Mouse (Mus musculus) midbrain, embryonic 12.5 days (tissue): ENCODE measurements around the gene Irx5. TPM values are rescaled to one million over a fixed set of nuclear protein-coding genes. Genes with fewer than 3 reads are reported as not detected.
A peak's percentile ranks its signal among the peaks of the same experiment; 100 is the strongest.

ENCODE experiments used
- ATAC-seq: fragments of 200-750 bp; cut with Nextera tagmentation; 2 replicates; pipeline ENCODE4 v1.8.0; 2017; ENCODE audit warnings: low read depth, moderate TSS enrichment, moderate library complexity; ENCODE audit not compliant: low FRiP score
- H3K27ac ChIP-seq: fragments of 300-500 bp; sonication (generic); replicated peaks from 2 replicates; pipeline ENCODE4 v1.5.1; 2016; ENCODE audit warnings: mild to moderate bottlenecking
- H3K27me3 ChIP-seq: fragments of 300-500 bp; sonication (generic); 2 replicates; pipeline ENCODE4 v1.6.1; 2016; ENCODE audit warnings: mild to moderate bottlenecking
- H3K36me3 ChIP-seq: fragments of 300-500 bp; sonication (generic); 2 replicates; pipeline ENCODE4 v1.6.1; 2016
- H3K4me1 ChIP-seq: fragments of 300-500 bp; sonication (generic); 2 replicates; pipeline ENCODE4 v1.6.1; 2016
- H3K4me2 ChIP-seq: fragments of 300-500 bp; sonication (generic); replicated peaks from 2 replicates; pipeline ENCODE4 v1.6.1; 2016; ENCODE audit warnings: mild to moderate bottlenecking, moderate library complexity
- H3K4me3 ChIP-seq: fragments of 300-500 bp; sonication (generic); 2 replicates; pipeline ENCODE4 v1.5.1; 2016; ENCODE audit warnings: mild to moderate bottlenecking
- H3K9ac ChIP-seq: fragments of 300-500 bp; sonication (generic); replicated peaks from 2 replicates; pipeline ENCODE4 v1.6.1; 2016; ENCODE audit warnings: mild to moderate bottlenecking, moderate library complexity
- H3K9me3 ChIP-seq: fragments of 300-500 bp; sonication (generic); 2 replicates; pipeline ENCODE4 v1.6.1; 2016; ENCODE audit warnings: mild to moderate bottlenecking
- WGBS: fragments of 180-500 bp; shearing (Covaris S2); methylation state at CpG from one replicate; pipeline ENCODE4 v1.1.7; 2016; 5-methylcytosine and 5-hydroxymethylcytosine counted together
- polyA plus RNA-seq: library from polyadenylated mRNA; unstranded; fragments of >200 nt; fragmentation: Nextera tagmentation; extraction: Ambion mirVana; gene quantifications from 2 replicates; pipeline ENCODE4 v1.2.1, GENCODE M21; 2016

The Irx5 gene
- polyA plus RNA-seq, 1 experiment from 2014 or later, result 56.5 TPM

DNA sequence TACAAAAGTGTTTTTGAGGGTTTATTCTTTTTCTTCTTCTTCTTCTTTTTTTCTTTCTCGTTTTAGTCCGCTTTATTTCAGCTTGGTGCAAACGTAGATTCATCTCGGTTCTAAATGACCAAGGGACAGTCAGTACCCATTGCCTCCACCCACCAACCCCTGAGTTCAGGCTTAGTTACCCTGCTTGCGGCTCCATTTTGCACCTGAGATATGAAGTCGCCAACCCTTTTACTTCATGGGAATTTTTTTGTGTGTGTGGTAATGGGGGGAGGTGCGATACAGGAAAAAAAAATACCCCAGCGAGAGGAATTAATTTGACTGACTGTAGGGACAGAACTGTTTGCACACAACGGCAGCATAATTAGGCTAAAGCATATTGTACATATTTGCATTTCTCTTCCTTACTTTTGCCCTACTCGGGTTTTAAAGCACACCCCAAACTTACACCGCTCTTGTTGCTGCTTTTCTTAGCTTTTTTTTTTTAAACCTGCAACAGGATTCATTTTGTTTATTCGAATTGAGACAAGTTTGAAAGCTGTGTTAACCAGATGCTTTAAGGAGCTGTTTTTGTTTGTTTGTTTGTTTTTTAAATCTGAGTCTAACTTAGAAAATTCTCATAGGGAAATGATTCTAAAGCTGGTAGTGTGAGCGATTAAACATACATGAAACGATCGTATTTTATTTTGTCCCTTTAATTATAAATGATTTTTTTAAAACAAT is 5.1 kb downstream of the Irx5 start:
- Histone ChIP-seq H3K36me3 (peaks cover 12% of the 10 kb centered on the region), H3K9ac (peak overlapping the region; percentile 80), H3K4me2 (peak overlapping the region; percentile 69), H3K27ac (peak overlapping the region; percentile 87), H3K27me3 (peaks cover 36% of the 10 kb centered on the region), H3K9me3 (no peaks in the 10 kb centered on the region), H3K4me3 (peak overlapping the region; percentile 45), H3K4me1 (peaks cover 57% of the 10 kb centered on the region)
- WGBS, result 2% methylated on average over 15 of the region's 15 CpGs
- ATAC-seq, result no peak

DNA sequence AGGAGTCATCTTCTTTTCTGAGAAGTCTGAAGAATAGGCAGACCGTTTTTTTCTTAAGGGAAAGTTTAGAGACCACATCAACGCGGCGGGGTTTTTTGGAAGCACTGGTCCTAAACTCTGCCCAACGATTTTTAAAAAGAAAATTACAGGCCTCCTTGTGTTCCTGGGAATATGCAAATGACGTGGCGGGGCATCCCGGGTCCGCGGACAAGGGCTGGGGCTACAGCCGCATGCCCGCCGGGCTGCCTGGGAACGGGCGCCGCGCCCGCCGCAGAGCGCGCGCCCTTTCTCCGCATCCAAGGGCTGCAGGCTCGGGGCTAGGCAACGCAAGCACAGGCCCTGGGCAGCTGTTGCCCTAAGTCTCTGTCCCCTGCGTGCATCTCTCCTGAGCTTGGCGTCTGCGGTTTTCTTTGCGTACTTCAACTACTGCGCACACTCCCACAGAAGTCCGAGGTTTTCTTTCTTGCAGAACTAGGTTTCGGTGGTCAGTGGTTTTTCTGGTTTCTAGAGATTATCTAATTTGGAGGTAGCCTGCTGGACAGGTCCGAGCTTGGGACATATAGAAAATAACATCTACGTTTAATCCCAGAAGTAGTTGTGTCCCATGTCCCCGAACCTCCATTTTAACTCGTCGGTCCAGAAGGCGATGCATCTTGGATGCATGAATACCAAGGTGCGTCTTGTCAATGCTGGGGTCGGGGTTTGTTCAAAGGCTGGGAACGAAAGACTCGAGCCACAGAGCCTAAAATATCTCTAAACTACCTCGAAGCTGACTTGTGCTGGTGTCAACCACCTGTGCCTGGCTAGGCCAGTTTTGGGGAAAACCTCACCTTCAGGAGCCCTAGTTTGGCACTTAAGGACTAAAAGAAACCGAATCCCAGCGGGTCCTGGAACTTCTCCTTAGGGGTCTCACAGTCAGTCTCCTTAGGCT is 6.1 kb downstream of the Irx5 start:
- H3K9ac ChIP-seq, result peak overlapping the region; percentile 80
- no peaks in the 10 kb centered on the region for H3K9me3 ChIP-seq
- no peak for ATAC-seq
- H3K27me3 ChIP-seq, result peaks cover 45% of the 10 kb centered on the region
- 1% methylated on average over 45 of the region's 45 CpGs for WGBS
- H3K4me1 ChIP-seq, result peaks cover 50% of the 10 kb centered on the region
- peak overlapping the region; percentile 45 for H3K4me3 ChIP-seq
- H3K4me2 ChIP-seq, result peak overlapping the region; percentile 69
- H3K27ac ChIP-seq, result peak overlapping the region; percentile 87
- peaks cover 15% of the 10 kb centered on the region for H3K36me3 ChIP-seq

DNA sequence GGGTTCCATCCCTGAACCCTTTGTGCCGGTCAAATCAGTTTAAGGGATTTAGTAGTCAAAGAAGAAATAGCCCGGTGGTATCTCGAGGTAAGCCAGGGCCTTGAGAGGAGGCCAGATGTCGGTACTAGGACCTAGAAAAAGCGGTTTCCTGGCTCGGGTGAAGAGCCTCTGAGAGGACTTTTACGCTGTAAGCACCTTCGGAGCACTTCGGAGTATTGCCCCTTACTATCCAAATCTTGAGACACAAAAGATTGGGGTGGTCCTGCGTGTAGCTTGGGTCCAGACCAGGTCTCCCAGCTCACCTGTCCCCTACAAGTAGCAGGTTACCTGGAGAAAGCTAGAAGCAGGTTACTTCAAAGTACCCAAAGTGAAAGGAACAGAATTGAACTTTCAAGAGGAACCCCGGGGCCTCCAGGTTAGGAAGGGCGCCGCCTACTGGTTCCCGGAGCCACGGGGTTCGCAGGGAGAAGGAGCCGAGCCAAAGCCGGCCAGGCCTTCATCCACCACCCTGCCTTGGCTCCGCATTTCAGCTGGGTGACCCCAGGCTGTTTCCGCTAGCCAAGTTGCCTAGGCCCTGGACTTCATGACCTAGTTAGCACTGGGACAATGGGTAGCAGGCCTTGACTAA is 6.8 kb downstream of the Irx5 start:
- WGBS, result 5% methylated on average over 20 of the region's 20 CpGs
- Histone ChIP-seq H3K27ac (peak overlapping the region; percentile 87), H3K9me3 (no peaks in the 10 kb centered on the region), H3K4me3 (peak overlapping the region; percentile 45), H3K4me1 (peaks cover 48% of the 10 kb centered on the region), H3K36me3 (peaks cover 15% of the 10 kb centered on the region), H3K4me2 (peak overlapping the region; percentile 69), H3K9ac (peak overlapping the region; percentile 80), H3K27me3 (peaks cover 52% of the 10 kb centered on the region)
- no peak for ATAC-seq

DNA sequence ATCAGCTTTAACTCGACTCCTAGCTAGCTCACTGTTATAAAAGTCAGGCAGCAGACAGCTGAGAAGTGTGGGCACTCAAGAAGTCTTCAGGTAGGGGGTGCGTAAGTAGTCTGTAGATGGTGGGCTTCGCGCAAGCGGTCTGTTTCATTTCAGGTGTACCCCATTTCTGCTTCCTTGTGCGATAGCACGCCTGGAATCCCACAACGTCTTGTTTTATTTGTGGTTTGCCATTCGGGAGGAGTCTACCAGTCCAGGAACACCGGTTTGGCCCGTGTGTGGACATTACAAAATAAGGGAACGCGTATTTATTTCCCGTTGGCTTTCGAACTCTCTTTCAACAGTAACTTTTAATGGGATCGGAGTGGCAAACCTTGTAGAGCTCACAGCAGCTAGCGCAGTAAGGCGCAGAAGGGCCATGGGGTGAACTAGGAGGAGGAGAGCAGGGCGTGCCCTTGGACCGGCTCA is 7.4 kb downstream of the Irx5 start:
- no peak for ATAC-seq
- 12% methylated on average over 20 of the region's 20 CpGs for WGBS
- Histone ChIP-seq H3K27ac (peak overlapping the region; percentile 87), H3K4me3 (peak overlapping the region; percentile 45), H3K9ac (peak overlapping the region; percentile 80), H3K27me3 (peaks cover 52% of the 10 kb centered on the region), H3K4me1 (peaks cover 46% of the 10 kb centered on the region), H3K4me2 (peak overlapping the region; percentile 69), H3K36me3 (peaks cover 12% of the 10 kb centered on the region), H3K9me3 (no peaks in the 10 kb centered on the region)

DNA sequence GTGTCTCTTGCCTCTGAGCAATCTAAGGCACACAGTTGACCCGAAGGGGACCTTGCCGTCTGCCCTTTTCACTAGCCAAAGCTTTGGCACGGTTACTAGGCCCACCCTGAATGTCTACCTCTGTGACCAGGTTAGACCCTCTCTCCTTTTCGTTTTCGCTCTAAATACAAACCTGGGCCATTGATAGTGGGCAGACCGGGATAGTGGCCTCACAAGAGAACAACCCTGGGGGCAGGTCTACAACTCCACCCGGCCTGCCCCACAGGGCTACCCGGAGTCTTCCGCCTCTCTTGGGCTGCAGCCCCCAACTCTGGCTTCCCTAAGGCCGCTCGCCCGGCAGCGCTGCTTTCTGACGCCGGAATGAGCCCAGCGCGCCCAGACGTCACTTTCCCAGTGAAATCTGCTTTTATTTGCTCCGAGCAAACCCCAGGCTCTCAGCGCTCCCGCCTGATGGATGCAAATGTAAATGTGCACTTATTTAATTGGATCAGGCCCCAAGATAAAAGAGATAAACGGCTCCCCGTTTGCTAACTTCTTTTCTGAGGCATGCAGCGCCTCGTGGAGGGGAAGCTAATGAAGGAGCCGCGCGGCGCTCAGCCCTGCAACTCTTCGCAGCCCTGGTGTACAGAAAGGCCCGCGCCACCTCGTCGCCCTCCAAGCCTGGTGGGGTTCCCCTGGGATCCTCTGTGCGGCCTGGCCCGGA is 8.0 kb downstream of the Irx5 start:
- WGBS, result 2% methylated on average over 36 of the region's 36 CpGs
- H3K4me2 ChIP-seq, result peak overlapping the region; percentile 69
- ATAC-seq, result no peak
- no peaks in the 10 kb centered on the region for H3K9me3 ChIP-seq
- peak overlapping the region; percentile 87 for H3K27ac ChIP-seq
- H3K36me3 ChIP-seq, result peaks cover 6% of the 10 kb centered on the region
- H3K27me3 ChIP-seq, result peaks cover 56% of the 10 kb centered on the region
- H3K4me3 ChIP-seq, result peak overlapping the region; percentile 45
- H3K9ac ChIP-seq, result peak overlapping the region; percentile 80
- peaks cover 42% of the 10 kb centered on the region for H3K4me1 ChIP-seq

GRCm38 (mm10) chr8:92365944-92366735 is 8.7 kb downstream of the Irx5 start:
- 13% methylated on average over 26 of the region's 26 CpGs for WGBS
- ATAC-seq, result no peak
- H3K27me3 ChIP-seq, result peaks cover 56% of the 10 kb centered on the region

GRCm38 (mm10) chr8:92366736-92367267 is 9.4 kb downstream of the Irx5 start:
- Histone ChIP-seq H3K4me3 (peak overlapping the region; percentile 45; the same call in 1 of the 2 replicates), H3K27ac (no peak overlapping the region), H3K9me3 (no peaks in the 10 kb centered on the region), H3K9ac (no peak overlapping the region), H3K27me3 (peaks cover 56% of the 10 kb centered on the region), H3K36me3 (0 out of 2 replicates have a peak, but pooled peaks cover 3% of the 10 kb centered on the region), H3K4me2 (peak overlapping the region; percentile 69), H3K4me1 (peaks cover 37% of the 10 kb centered on the region)
- ATAC-seq, result 0 out of 2 replicates have a peak, but pooled peaks have one; percentile 21
- 12% methylated on average over 20 of the region's 20 CpGs for WGBS

More at GRCm38 (mm10) chr8:92365944-92366735, 8.7 kb downstream of the Irx5 start:
- Histone ChIP-seq H3K4me1 (peaks cover 42% of the 10 kb centered on the region), H3K9ac (peak overlapping the region; percentile 80), H3K4me3 (peak overlapping the region; percentile 45), H3K27ac (peak overlapping the region; percentile 87), H3K9me3 (no peaks in the 10 kb centered on the region), H3K36me3 (0 out of 2 replicates have a peak, but pooled peaks cover 3% of the 10 kb centered on the region), H3K4me2 (peak overlapping the region; percentile 69)

DNA sequence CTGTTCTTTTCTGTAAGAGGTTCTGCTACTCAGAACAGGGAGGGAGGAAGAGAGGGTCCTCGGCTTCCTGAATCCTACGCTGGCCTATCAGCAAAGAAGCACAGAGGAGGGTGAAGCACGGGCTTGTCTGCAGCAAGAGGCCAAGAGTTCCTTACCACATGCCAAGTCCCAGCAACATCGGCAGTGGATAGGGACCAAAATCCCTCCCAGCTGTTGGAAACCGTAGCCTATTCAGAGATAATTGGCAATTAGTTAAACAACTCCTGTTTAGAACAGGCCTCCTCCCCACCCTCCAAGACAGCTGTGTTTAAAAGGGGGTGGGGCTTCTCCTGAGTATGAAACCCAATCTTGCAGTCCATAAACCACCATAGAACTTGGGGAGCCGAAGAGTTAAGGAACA is 22.1 kb downstream of the Irx5 start:
- Histone ChIP-seq H3K9ac (no peak overlapping the region), H3K4me2 (no peak overlapping the region), H3K27ac (no peak overlapping the region), H3K9me3 (no peaks in the 10 kb centered on the region), H3K4me1 (0 out of 2 replicates have a peak, but pooled peaks cover 7% of the 10 kb centered on the region), H3K27me3 (peaks cover 15% of the 10 kb centered on the region), H3K36me3 (no peaks in the 10 kb centered on the region), H3K4me3 (no peak overlapping the region)
- no peak for ATAC-seq
- WGBS, result 52% methylated on average over 6 of the region's 6 CpGs

DNA sequence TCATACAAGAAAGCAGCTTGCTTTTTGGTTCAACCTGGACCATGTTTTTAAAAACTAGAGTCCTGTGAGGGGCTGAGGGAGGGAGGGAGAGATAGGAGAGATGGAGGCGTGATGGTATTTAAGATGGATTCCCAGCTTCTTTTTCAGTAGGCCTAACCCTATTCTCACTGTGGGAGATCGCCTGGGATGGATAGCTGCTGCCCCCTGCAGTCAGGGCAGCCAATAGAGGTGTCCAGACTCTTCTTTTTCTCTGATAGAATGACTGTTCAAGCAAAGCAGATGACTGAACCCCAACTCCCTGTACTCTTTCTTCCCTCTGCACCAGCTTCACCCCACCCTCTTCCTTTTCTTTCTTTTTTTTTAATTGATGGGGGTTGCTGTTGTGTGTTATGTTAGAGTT is 23.1 kb downstream of the Irx5 start:
- Histone ChIP-seq H3K4me3 (no peak overlapping the region), H3K4me1 (0 out of 2 replicates have a peak, but pooled peaks cover 10% of the 10 kb centered on the region), H3K4me2 (no peak overlapping the region), H3K27me3 (peaks cover 11% of the 10 kb centered on the region), H3K27ac (no peak overlapping the region), H3K36me3 (no peaks in the 10 kb centered on the region), H3K9ac (no peak overlapping the region), H3K9me3 (no peaks in the 10 kb centered on the region)
- 27% methylated on average over 2 of the region's 2 CpGs for WGBS
- no peak for ATAC-seq

- 88% methylated on average over 4 of the region's 4 CpGs for WGBS
Measured at GRCm38 (mm10) chr8:92387893-92388292, 30.5 kb downstream of the Irx5 start.

More at GRCm38 (mm10) chr8:92387893-92388292, 30.5 kb downstream of the Irx5 start:
- H3K4me1 ChIP-seq, result 0 out of 2 replicates have a peak, but pooled peaks cover 3% of the 10 kb centered on the region
- no peak overlapping the region for H3K27ac ChIP-seq
- H3K36me3 ChIP-seq, result no peaks in the 10 kb centered on the region
- no peak for ATAC-seq
- H3K4me3 ChIP-seq, result no peak overlapping the region
- H3K9ac ChIP-seq, result no peak overlapping the region
- H3K27me3 ChIP-seq, result peaks cover 7% of the 10 kb centered on the region; the same call in 1 of the 2 replicates
- no peak overlapping the region for H3K4me2 ChIP-seq
- H3K9me3 ChIP-seq, result no peaks in the 10 kb centered on the region
